Mouse (Mus musculus) monocyte, adult 2 months (primary cell): ENCODE measurements around the gene Gm10354.
"Not testable (repeated sequence)": the region's sequence is repeated elsewhere in the genome, so short reads cannot be mapped to it uniquely, and the experiment has no call there.

Experiments used
- DNase-seq, 2 experiments: peaks; one replicate each; pipeline ENCODE4 v3.0.0; 2022; ENCODE audit warnings: low spot score in 2 of 2, low read depth in 1 of 2

Gene Gm10354

DNA sequence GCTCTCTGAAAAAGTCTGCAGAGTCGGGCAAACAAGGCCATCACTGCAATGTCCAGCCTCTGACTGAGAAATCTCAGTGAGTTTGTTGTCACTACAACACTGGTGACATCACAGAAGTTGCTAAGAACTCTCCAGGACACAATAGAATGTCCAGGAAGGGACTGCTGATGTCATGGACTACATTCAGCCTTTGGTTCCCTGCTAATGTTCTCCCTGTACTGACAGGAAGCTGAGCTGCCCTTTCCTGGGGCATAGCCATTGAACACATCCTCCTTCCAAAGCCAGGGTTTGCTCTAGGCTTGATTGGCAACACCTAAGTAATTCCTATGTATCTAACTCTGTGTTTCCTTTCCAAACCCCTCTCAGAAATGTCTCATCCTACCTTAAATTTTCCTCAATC is at the start of gene Gm10354:
TSS of gene Gm10354 (minus strand) at position 101 of the 400 bp plus-strand sequence.
- not testable (repeated sequence) for DNase-seq

DNA sequence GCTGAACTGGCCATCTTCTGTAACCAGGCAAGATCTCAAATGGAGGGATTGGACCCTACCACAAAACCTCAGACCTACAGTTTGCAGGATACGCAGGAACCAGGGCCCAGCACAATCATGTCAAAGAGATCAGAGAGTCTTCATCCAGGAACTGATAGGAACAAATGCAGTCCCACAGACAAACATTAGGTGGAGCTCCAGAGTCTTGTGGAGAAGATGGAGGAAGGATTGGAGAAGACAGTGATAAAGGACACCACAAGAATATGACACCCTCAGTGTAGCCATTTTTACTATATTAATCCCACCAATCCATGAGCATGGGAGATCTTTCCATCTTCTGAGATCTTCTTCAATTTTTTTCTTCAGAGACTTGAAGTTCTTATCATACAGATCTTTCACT is 45.6 kb upstream of the Gm10354 start:
- not testable (repeated sequence) for DNase-seq

DNA sequence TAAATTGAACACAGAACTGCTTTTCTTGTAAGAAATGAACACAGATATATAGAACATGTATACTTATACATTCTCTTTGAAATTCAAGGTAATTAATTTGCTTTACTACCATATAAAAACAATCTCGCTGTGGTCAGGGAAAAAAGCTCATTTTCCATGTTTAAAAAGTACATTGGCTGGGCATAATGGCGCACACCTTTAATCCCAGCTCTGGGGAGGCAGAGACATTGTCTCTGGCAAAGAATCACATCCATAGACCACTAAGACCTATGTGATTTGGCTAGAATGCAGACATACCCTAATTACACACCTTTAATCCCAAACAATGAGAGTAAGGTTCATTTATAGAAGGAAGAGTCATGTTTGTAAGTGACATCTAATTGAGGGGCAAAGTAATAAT is 41.3 kb upstream of the Gm10354 start:
- DNase-seq: not testable (repeated sequence)

DNA sequence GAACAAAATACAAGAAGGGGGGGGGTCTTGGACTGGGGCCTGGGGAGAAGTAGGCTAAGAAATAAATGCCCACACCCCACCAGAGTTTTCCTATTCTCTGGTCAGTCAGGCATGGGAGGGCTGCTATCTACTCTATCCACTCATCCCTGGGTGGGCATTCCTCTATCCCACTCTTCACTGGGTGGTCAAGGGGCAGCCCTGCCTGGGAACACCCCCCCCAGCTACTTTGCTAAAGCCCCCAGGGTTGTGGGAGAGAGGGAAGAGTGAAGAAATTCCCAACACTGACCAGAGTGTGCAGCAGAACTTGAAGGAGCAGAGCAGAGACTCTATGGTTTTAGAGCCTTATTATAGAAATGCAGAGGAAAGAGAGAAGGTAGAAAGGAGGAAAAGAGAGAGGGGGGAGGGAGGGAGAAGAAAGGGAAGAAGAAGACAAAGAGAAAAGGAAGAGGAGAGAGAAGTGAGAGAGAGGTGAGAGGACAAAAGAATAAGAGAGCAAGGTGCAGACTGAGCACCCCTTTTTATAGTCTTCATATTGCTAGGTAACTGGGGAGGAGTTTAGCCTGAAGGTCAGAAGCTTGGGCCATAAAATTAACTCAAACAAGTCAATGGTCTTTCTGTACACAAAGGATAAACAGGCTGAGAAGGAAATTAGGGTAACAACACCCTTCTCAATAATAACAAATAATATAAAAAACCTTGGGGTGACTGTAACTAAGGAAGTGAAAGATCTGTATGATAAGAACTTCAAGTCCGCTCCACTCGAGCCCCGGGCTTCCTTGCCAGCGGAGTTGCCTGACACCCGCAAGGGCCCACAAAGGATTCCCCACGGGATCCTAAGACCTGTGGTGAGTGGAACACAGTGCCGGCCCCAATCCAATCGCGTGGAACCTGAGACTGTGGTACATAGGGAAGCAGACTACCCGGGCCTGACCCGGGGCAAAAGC is 32.2 kb upstream of the Gm10354 start:
- DNase-seq: not testable (repeated sequence)

DNA sequence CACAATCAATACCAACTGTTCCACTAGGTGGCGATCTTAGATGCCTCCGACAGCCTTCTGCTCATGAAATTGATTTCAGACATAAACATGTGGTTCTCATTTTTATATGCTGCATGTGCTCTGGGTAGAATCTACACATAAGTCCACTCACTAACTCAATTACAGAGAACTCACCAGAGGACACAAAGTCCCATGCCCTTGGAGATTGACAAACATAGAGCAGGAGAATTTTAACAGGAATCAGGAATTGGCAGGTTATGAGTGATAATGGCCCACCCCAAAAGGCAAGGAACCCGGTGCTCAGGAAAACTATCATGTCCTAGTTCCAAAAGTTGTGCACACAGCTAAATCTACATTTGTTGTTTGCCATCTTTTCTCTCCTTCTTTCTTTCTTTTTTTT is 28.2 kb upstream of the Gm10354 start:
- not testable (repeated sequence) for DNase-seq

DNA sequence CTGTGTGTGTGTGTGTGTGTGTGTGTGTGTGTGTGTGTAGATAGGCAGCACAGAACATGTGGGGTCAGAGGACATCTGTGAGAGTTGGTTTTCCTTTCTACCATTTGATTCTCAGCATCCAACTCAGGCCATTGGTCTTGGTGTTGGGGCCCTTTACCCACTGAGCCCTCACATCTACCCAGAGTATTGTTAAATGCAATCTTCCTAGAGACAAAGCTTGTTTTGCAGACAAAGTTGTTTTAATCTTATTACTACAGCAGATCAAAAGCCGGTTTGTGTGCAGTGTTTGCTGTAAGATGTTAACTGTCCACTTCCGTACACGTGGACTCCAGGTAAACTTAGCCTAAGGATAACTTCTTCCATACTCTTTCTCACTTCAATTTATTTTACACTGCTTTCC is 27.6 kb upstream of the Gm10354 start:
- not testable (repeated sequence) for DNase-seq

DNA sequence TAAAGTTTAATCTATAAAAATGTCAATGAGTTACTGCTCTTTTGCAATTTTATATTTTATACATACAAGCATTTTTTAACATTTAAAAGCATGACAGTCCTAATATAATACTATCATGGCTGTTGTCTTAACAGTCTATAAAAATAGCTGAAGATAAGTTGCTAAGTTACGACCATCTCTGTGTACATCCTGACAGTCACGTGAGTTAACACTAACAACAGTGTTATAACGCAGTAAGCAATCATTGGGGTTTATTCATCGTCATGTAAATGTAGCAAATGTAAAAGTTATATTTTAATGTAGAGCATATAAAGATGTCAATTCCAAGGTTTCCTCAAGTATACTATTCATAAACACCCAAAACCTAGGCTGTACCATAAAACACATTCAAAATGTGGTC is 26.8 kb upstream of the Gm10354 start:
- not testable (repeated sequence) for DNase-seq

DNA sequence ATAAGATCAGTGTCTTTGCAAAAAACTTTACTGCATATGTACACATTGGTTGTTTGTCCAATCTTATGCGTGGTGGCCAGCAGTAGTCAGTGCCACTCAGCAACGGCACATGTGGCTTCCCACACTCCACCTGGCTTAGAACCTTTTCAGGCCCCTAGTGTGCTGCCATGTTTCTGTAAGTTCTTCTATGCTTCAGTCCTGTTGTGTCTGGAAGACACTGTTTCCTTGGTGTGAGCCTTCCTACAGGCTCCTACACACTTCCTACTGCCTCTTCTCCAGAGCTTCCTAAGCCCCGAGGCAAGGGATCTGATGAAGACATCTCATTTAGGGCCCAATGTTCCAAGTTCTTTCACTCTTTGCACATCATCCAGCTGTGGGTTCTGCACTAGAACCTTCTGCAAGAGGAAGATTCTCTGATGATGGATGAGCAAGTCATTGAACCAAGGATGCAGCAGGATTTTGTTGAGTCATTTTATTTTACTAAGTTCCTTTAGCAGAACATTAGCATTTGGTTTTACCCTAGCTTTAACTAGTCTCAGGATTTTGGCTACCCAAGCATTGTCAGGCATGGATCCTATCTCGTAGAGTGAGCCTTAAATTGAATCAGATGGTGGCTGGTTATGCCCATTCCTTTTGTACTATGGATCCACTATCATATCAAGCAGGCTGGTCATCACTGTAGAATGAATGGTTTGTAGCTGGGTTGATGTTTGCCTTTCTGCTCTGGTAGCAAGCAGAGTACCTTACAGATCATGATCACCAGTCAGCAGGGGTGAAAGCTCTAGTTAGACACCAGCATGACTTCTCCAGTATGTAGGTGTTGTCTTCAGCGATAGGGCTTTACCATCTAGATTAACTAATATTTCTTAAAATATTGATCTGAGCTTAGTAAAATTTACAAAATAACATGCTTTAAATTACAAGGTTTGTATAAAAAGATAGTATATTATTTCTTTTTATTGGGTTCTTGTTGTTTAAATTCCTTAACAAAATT is 26.1 kb upstream of the Gm10354 start:
- not testable (repeated sequence) for DNase-seq

DNA sequence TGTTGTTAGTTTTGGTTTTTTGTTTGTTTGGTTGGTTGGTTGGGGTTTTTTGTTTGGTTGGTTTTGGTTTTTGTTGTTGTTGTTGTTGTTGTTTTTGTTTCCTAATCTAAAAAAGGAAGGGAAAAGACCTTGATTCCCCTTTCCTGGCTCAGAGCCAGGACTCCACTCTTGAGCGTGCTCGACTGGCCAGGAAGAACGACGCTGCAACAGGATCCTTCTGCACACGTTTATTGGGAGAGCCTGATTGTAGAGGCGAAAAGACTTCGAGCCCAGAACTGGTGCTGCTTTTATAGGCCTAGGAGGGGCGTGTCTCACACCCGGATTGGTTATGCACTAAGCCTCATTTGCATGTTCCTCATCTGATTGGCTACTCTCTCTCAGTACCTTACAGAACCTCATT is 19.3 kb upstream of the Gm10354 start:
- DNase-seq: not testable (repeated sequence)

DNA sequence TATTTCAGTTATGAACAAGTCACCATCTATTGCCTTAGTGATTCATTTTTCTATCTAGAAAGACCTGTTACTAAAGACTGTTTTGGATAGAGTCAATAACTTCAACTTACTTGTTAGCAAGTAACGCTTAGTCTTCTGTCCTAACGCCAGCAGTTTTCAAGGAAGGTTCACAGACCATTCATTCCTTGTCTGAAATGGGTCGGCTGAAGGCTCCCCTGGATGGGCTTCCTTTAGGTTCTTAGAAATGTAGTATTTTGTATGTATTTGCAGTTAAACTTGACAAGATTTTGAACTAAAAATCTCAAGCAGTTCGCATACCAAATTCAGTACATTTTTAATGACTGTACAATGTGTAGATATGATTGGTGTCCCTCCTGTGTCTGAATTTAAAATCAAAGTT is 18.8 kb upstream of the Gm10354 start:
- not testable (repeated sequence) for DNase-seq

DNA sequence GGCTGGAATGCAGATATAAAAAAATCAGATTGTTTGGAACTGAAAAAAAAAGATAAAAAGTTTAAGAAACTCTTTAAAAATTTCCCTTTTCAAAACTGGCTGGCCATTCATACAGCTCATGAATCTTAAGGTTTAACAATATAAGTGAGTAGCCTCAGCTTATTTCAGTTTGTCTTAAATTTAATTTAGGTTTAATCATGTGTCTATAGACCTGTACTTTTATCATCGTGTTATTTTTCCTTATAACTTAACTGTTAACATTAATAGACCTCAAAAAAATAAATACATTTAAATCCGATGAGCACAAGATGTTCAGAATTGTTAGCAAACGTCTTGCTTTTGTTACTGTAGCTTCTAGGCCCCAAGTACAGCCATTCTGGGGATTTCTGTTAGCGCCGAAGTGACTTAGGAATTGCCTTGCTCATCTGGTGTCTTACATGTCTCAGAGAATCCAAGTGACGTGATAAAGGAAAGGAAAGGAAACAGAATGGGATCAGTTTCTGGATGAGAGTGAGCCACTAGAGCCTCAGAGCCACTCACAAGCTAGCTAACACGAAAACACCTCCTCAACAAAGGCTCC is 18.0 kb upstream of the Gm10354 start:
- DNase-seq: not testable (repeated sequence)

DNA sequence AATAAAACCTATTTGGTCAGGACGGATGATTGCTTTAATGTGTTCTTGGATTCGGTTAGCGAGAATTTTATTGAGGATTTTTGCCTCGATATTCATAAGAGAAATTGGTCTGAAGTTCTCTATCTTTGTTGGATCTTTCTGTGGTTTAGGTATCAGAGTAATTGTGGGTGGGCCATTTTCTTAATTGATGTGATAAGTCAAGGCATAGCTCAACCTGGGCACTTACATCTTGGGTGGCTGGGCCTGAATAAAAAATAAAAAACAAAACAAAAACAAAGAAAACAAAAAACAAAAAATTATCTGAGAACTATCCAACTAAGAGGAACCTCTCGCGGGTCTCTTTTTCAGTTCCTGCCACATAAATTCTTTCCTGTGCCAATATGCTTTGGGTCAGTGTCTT is 15.4 kb upstream of the Gm10354 start:
- DNase-seq: not testable (repeated sequence)

DNA sequence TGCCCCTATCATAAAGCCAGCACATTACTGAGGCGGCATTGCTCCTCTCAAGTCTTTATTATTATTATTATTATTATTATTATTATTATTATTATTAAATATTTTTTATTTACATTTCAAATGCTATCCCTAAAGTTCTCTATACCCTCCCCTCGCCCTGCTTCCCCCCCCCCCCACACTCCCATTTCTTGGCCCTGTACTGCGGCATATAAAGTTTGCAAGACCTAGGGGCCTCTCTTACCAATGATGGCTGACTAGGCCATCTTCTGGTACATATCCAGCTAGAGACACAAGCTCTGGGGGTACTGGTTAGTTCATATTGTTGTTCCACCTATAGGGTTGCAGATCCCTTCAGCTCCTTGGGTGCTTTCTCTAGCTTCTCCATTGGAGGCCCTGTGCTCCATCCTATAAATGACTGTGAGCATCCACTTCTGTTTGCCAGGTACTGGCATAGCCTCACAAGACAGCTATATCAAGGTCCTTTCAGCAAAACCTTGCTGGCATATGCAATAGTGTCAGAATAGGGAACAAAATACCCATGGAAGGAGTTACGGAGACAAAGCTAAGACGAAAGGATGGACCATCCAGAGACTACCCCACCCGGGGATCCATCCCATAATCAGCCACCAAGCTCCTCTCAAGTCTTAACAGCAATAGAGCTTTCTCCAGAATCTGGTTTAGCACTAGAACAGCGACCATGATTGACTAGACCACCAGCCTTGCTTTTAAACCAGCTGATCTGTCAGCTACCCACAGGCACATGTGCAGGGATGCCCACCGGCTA is 11.8 kb upstream of the Gm10354 start:
- DNase-seq: not testable (repeated sequence)

DNA sequence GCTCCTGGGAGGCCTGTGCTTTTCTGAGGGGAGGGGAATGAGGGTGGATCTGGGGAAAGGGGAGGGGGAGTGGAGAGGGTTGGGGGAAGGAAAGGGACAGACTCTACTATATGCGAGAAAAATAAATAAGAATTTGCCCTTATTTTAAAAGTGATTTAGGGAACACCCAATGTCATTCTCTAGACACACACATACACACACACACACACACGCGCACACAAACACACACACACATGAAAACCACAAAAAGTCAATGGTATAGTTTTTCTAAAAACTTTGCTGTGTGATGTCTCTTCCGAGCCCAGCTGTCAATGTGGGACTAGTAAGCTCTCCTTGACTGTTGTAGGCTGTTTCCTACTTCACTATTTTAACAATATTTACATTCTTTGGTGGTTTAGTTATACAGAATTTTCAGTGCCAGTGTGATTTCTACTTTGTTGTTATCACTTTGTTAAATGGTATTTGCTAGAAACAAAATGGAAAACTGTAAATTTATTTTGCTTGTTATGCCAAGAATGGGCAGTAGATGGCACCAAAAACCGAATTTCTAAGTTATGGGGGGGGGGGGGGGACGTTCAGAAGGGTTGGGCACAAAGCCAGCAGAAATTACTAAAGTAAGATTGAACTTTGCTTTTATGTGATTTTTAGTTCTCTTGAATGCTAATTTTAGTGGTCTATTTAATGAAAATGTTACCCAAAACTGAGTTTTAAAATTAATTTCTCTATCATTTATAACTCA is 8.1 kb upstream of the Gm10354 start:
- not testable (repeated sequence) for DNase-seq

DNA sequence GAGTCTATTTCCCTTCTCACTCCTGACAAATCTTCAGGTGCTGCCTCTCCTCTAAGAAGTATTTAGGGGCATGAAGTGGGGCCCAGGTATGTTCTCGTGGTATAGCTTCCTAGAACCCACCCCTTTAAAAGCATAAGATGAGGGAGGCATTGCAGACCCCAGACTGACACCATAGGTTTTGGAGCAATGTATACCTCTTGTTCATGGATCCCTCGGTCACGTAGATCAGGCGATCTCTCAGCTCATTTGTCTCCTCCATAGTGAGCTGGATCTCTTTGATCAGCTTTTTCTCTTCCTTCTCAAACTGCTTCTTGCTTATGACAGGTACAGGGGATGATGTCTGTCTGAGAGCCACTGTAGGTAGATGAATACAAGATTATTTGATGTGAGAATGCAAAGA is 1.4 kb downstream of the Gm10354 start:
- not testable (repeated sequence) for DNase-seq

DNA sequence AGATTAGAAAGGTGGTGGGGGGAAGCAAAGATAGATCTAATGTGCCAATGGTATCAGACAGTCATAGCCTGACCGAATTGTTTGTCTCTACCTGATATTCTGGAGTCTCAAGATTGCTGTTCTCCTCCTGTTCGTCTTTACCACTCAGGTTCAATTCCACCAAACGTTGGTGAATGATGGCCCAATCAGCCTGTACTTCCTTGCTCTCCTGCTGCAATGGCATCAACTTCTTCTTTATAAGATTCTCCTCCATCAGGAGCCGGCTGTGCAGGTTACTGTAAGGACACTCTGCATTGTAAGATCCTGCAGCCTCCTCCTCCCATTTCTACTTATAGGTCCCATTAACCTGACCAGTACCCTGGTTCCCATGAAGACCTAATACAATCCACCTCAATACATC is 3.4 kb downstream of the Gm10354 start:
- not testable (repeated sequence) for DNase-seq

DNA sequence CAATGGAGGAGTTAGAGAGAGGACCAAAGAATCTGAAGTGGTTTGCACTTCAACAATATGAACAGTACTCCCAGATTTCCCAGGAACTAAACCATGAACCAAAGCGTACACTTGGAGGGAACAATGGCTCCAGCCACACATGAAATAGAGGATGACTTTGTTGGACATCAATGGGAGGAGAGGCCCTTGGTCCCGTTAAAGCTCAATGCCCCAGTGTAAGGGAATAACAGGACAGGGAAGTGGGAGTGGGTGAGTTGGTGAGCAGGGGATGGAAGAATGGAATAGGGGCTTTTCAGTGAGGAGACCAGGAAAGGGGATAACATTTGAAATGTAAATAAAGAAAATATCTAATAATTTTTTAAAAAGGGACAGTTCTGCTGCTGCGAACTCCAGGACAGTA is 5.9 kb downstream of the Gm10354 start:
- DNase-seq: not testable (repeated sequence)

DNA sequence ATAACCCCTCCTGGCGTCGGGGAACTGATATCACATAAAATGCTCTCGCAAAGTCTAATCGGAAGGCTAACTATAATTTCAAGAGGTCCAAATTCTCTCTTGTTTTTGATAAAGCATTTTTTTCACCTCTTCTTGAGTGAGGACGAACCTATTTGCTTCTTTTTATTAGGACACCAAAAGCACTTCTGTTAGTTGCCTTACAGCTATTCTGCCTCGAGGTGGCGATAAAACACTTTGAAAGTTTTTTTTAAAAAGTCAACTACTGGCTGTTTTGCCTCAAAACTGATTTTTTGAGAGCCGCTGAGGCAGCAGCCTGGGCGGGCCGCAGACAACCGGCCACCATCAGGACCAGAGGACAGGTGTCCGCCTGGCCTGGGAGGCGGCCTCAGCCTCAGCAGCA is 14.9 kb downstream of the Gm10354 start:
- DNase-seq: not testable (repeated sequence)

DNA sequence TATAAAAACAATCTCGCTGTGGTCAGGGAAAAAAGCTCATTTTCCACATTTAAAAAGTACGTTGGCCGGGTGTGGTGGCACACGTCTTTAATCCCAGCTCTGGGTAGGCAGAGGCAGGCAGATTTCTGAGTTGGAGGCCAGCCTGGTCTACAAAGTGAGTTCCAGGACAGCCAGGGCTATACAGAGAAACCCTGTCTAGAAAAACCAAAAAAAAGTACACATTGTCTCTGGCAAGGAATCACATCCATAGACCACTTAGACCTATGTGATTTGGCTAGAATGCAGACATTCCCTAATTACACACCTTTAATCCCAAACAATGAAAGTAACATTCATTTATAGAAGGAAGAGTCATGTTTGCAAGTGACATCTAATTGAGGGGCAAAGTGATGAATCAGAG is 17.2 kb downstream of the Gm10354 start:
- DNase-seq: not testable (repeated sequence)
